Mouse (Mus musculus) regulatory T cell (primary cell): Measurements from ENCODE around the gene Tpk1.
"Not testable (repeated sequence)": the region's sequence is repeated elsewhere in the genome, so short reads cannot be mapped to it uniquely, and the experiment has no call there.

Experiments used
- in situ Hi-C: fragments of 300-600 bp; cut with MboI, MseI; formaldehyde crosslinking; loops from one replicate; pipeline ENCODE4 v1.15.1; 2025; ENCODE audit warnings: high pct_unique_total_duplicates

The Tpk1 gene

GRCm38 (mm10) chr6:43528996-43529395, 137.1 kb downstream of the Tpk1 start:
- in situ Hi-C loops, result no loop called here

GRCm38 (mm10) chr6:43525028-43525427, 141.1 kb downstream of the Tpk1 start:
- in situ Hi-C loops, result no loop called here

GRCm38 (mm10) chr6:43522046-43522445, 144.0 kb downstream of the Tpk1 start:
- in situ Hi-C loops, result no loop called here

GRCm38 (mm10) chr6:43520218-43520617, 145.9 kb downstream of the Tpk1 start:
- in situ Hi-C loops, result no loop called here

GRCm38 (mm10) chr6:43518378-43518777, 147.7 kb downstream of the Tpk1 start:
- in situ Hi-C loops, result no loop called here

GRCm38 (mm10) chr6:43517316-43517655, 148.8 kb downstream of the Tpk1 start:
- in situ Hi-C loops, result no loop called here

- in situ Hi-C loops, result no loop called here
These were observed 149.3 kb downstream of the Tpk1 start for GRCm38 (mm10) chr6:43516593-43517315.

- in situ Hi-C loops, result not testable (repeated sequence)
These were observed 159.2 kb downstream of the Tpk1 start for GRCm38 (mm10) chr6:43506686-43507385.

GRCm38 (mm10) chr6:43504609-43505230, 161.4 kb downstream of the Tpk1 start:
- in situ Hi-C loops, result no loop called here

- in situ Hi-C loops, result no loop called here
These were observed 173.7 kb downstream of the Tpk1 start for GRCm38 (mm10) chr6:43492367-43492766.

GRCm38 (mm10) chr6:43486691-43487090, 179.4 kb downstream of the Tpk1 start:
- in situ Hi-C loops, result no loop called here

GRCm38 (mm10) chr6:43480687-43481086, 185.4 kb downstream of the Tpk1 start:
- in situ Hi-C loops, result no loop called here

- in situ Hi-C loops, result no loop called here
These were observed 187.3 kb downstream of the Tpk1 start for GRCm38 (mm10) chr6:43478810-43479209.

- in situ Hi-C loops, result no loop called here
These were observed 189.7 kb downstream of the Tpk1 start for GRCm38 (mm10) chr6:43476406-43476805.

GRCm38 (mm10) chr6:43475921-43476320, 190.2 kb downstream of the Tpk1 start:
- in situ Hi-C loops, result no loop called here

GRCm38 (mm10) chr6:43471556-43471955, 194.5 kb downstream of the Tpk1 start:
- in situ Hi-C loops, result no loop called here

GRCm38 (mm10) chr6:43468821-43469594, 197.1 kb downstream of the Tpk1 start:
- in situ Hi-C loops, result loop anchor here (10.0 kb wide), 1 partner anchor 1156 kb away; no protein-coding TSS in a partner anchor

- in situ Hi-C loops, result loop anchor here (10.0 kb wide), 1 partner anchor 1162 kb away; no protein-coding TSS in a partner anchor
These were observed 203.2 kb downstream of the Tpk1 start for GRCm38 (mm10) chr6:43462849-43463369.

- in situ Hi-C loops, result loop anchor here (10.0 kb wide), 1 partner anchor 1162 kb away; no protein-coding TSS in a partner anchor
These were observed 203.8 kb downstream of the Tpk1 start for GRCm38 (mm10) chr6:43462189-43462848.

GRCm38 (mm10) chr6:43459082-43459481, 207.0 kb downstream of the Tpk1 start:
- in situ Hi-C loops, result loop anchor here (10.0 kb wide), 1 partner anchor 76 kb away; no protein-coding TSS in a partner anchor

- in situ Hi-C loops, result loop anchor here (10.0 kb wide), 1 partner anchor 77 kb away; no protein-coding TSS in a partner anchor
These were observed 208.1 kb downstream of the Tpk1 start for GRCm38 (mm10) chr6:43457989-43458388.
